Mouse (Mus musculus) embryo, embryonic 10.5 days (tissue): ENCODE measurements around the gene Flt3.

Source experiments
- DNase-seq: peaks from one replicate; pipeline ENCODE4 v3.0.0-alpha.2; 2015; ENCODE audit warnings: low spot score

The Flt3 gene

GRCm38 (mm10) chr5:147309786-147310185, 90.5 kb downstream of the Flt3 start:
- DNase-seq: no peak

GRCm38 (mm10) chr5:147308451-147308850, 91.8 kb downstream of the Flt3 start:
- no peak for DNase-seq

- no peak for DNase-seq
These were observed 92.9 kb downstream of the Flt3 start for GRCm38 (mm10) chr5:147307398-147307785.

- peak; percentile 48 for DNase-seq
These were observed 93.5 kb downstream of the Flt3 start, which contains the start of gene Cdx2 for GRCm38 (mm10) chr5:147306638-147307397. Gene Cdx2 (minus strand): TSS chr5:147307270.

GRCm38 (mm10) chr5:147305856-147306637, 94.2 kb downstream of the Flt3 start:
- DNase-seq: peak; percentile 46

- peak; percentile 48 for DNase-seq
These were observed 95.1 kb downstream of the Flt3 start for GRCm38 (mm10) chr5:147305166-147305565.

- peak; percentile 48 for DNase-seq
These were observed 95.8 kb downstream of the Flt3 start for GRCm38 (mm10) chr5:147304276-147305155.

- DNase-seq: no peak
These were observed 97.4 kb downstream of the Flt3 start for GRCm38 (mm10) chr5:147302746-147303400.

- peak; percentile 43 for DNase-seq
These were observed 98.1 kb downstream of the Flt3 start for GRCm38 (mm10) chr5:147302141-147302540.

GRCm38 (mm10) chr5:147301781-147302070, 98.6 kb downstream of the Flt3 start:
- peak; percentile 49 for DNase-seq

GRCm38 (mm10) chr5:147300917-147301780, 99.1 kb downstream of the Flt3 start:
- DNase-seq: peak; percentile 58

GRCm38 (mm10) chr5:147300001-147300363, 100.3 kb downstream of the Flt3 start:
- DNase-seq: peak; percentile 27

GRCm38 (mm10) chr5:147299255-147300000, 100.9 kb downstream of the Flt3 start:
- peak; percentile 94 for DNase-seq

- DNase-seq: no peak
These were observed 103.0 kb downstream of the Flt3 start for GRCm38 (mm10) chr5:147297249-147297648.

- DNase-seq: peak; percentile 60
These were observed 106.2 kb downstream of the Flt3 start for GRCm38 (mm10) chr5:147294121-147294520.

GRCm38 (mm10) chr5:147293127-147293910, 107.0 kb downstream of the Flt3 start:
- peak; percentile 93 for DNase-seq

GRCm38 (mm10) chr5:147292506-147293120, 107.7 kb downstream of the Flt3 start:
- DNase-seq: no peak

- DNase-seq: no peak
These were observed 108.4 kb downstream of the Flt3 start for GRCm38 (mm10) chr5:147291764-147292505.
